Mouse (Mus musculus) layer of hippocampus, postnatal 36 days (tissue): ENCODE measurements at regions not wholly inside any gene's neighbourhood (a gene's known extent, or its start where the extent isn't known, plus 50 kb on each side); places are given as distances from the start of the nearest gene placed in this dataset.

Experiments
- DNase-seq, 2 experiments: peaks; one replicate each; pipeline ENCODE4 v3.0.0; 2022

GRCm38 (mm10) chr5:39557376-39558001, 197.8 kb downstream of the Hs3st1 start:
- DNase-seq, result no peak

DNA sequence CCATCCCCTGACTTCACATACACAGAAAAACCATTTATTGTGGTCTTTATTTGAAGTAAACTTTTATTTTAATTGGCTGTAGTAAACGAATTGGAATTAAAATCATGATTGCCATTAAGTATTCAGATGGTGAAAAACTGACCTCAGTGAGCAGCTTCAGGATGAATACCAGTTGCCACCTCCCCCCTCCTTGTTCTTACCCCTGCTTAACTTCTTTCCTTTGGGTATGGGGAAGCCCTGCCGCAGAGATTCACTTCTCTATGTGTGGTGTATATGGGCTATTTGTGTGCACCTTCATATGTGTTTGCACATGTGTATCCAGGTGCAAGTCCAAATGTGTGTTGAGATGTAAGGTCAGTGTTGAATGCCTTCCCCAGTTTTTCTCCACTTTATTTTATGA, 218.2 kb downstream of the Hs3st1 start:
- no peak for DNase-seq

- DNase-seq, result no peak
Observed at GRCm38 (mm10) chr5:39536351-39536750, 218.9 kb downstream of the Hs3st1 start.

DNA sequence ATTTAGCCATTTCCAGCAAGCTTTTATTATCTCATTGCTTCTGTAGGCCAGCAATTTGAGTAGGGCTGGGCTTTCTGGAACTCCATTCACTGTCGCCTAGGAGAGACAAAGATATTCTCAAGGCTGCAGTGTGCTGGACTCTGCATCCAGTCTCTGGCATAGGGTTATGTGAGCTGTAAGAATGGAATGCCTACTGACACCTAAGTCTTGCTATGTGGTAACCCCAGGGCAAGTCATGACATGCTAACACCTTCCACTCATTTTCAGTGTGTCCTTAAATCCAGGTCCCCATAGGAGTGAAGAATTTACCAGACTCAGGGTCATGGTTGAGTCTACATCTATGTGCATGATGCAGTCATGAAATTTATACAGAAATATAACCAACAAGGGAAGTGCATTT, 245.0 kb downstream of the Hs3st1 start:
- no peak for DNase-seq

DNA sequence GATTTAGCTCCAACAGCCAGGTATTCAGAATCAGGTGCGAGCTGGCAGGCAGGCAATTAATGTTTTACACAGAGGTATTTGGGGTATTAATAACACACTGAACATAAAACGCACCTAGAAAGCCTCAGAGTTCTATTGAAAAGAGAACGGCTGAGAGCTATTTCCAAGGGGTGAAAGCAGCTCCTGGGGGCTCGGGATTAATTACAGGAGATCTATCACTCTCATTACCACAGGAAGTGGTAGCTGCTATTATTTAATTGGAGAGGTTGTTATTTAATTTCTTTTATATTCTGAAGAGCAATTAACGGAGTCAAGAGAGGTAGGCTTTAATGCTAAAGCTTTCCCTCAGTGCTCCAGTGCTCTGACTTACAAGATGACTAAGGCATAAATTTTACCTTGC, 272.5 kb downstream of the Hs3st1 start:
- no peak for DNase-seq

GRCm38 (mm10) chr5:39458116-39458525, 297.2 kb downstream of the Hs3st1 start:
- no peak for DNase-seq

- DNase-seq, result no peak
Observed at GRCm38 (mm10) chr5:39453706-39454105, 301.6 kb downstream of the Hs3st1 start.

GRCm38 (mm10) chr5:39440817-39441216, 314.5 kb downstream of the Hs3st1 start:
- DNase-seq, result no peak

GRCm38 (mm10) chr5:39437463-39438201, 317.6 kb downstream of the Hs3st1 start:
- DNase-seq, result no peak

- no peak for DNase-seq
Observed at GRCm38 (mm10) chr5:39426053-39426452, 329.2 kb downstream of the Hs3st1 start.

- no peak for DNase-seq
Observed at GRCm38 (mm10) chr5:39423720-39424119, 331.6 kb downstream of the Hs3st1 start.

- DNase-seq, result no peak
Observed at GRCm38 (mm10) chr5:39418795-39419194, 336.5 kb downstream of the Hs3st1 start.

DNA sequence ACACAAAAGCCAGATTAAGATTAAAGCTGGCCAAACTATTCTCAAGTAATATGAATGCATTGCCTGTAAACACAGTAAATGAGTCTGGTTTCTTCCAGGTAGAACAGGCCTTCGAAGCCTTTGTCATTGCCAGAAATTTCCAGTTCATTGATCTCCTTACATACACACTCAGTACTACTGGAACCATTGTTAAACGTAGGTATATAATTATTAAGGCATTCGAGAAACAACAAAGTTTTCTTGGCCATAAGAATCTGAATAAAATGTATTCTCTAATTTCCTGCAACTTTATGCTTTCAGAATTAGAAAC, 337.5 kb downstream of the Hs3st1 start:
- no peak for DNase-seq

DNA sequence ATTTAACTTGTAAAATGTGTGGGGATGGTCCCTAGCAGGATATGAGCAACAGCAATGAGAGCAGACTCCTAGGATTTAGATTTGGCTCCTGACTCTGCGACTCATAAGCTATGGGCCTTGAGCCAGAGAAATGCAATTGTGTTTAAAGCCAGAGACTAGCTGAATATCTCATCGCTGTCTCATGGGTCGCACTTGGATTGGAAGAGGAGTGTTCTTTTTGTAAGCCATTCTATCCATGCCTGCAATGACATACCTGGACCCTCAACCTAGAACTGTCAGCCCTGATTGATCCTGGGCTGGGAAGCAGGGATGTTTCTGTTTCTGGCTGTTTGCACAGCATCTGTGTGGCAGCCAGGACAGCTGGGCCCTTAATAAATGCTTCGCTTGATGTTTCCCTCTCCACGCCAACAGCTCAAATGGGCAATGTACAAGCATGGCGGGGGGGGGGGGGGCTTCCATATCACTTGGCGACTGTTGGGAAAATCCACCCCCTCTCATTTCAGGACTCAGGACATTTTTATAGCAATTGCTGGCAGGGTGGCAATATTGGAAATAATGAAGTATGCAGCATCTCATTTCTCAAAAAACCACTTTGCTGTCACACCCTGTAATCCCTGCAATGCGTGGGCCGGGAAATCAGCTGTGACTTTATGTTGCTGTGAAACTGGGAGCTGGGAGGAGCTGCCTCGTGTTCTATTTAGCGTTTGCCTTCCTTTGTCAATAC, 338.0 kb downstream of the Hs3st1 start:
- DNase-seq, result peak; percentile 63 to 66

- DNase-seq, result no peak
Observed at GRCm38 (mm10) chr5:39416597-39417023, 338.7 kb downstream of the Hs3st1 start.

- no peak for DNase-seq
Observed at GRCm38 (mm10) chr5:39412756-39413155, 342.5 kb downstream of the Hs3st1 start.

GRCm38 (mm10) chr5:39390391-39390987, 364.8 kb downstream of the Hs3st1 start:
- no peak for DNase-seq

DNA sequence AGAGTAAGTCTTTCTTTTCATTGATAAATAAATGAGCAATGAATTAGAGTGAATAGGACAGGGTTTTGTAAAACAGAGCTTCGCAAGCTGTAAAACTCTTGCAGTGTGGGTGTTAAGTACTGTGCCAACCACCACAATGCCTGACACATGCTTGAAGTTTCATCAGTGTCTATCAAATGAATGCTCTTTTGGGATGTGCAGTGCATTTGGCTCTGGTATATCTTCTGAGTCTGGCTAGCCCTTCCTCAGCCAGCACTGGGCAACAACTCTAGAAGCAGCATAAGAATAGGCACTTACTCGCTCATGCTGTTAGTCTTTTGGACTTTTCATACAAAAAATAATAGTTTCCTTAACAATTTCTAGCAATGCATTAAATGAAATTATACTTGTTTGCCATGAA, 370.9 kb downstream of the Hs3st1 start:
- DNase-seq, result no peak

- no peak for DNase-seq
Observed at GRCm38 (mm10) chr5:39374199-39374598, 381.1 kb downstream of the Hs3st1 start.

GRCm38 (mm10) chr5:39348680-39349079, 406.6 kb downstream of the Hs3st1 start:
- DNase-seq, result no peak

DNA sequence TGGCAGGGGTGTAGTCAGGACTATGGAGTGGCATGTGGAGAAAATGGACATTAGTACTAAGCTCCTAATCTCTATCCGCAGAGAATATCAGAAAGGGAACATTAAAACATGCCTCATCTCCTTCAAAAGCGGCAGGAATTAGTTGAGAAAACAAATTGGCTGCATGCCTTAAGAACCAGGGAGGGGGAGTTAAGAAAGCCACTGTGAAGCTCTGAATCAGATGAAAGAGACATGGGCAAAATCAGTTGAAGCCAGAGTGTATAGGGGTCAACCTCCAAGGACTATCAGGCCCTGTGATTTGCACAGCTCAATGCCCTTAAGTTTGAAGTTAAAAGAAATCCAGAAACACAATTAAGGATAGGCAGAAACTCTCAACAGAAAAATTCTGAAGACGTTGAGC, 408.3 kb downstream of the Hs3st1 start:
- no peak for DNase-seq

DNA sequence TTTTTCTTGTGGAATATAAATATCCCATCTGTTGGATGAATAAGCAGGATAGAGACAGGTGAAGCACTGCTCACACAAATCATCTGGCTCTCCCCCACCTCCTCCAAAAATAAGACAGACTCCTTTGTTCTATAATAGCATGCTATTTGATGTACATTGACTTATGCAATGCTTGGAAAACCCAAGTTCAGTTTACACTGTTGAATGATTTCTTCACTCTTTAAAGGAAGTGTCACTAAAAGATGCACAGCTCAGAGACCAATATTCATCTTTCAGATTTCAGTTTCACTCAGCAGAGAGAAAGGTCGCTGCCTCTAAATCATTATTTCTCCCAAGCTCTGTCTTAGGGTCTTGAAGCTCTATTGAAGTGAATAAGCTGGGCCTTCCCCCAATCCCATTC, 417.4 kb downstream of the Hs3st1 start:
- no peak for DNase-seq

- no peak for DNase-seq
Observed at GRCm38 (mm10) chr5:39336484-39336985, 418.7 kb downstream of the Hs3st1 start.
